Mouse (Mus musculus) neural tube, embryonic 14.5 days (tissue): ENCODE measurements at regions not wholly inside any gene's neighbourhood (a gene's known extent, or its start where the extent isn't known, plus 50 kb on each side); places are given as distances from the start of the nearest gene placed in this dataset.
A peak's percentile ranks its signal among the peaks of the same experiment; 100 is the strongest.

Experiments
- ATAC-seq: fragments of 200-750 bp; cut with Nextera tagmentation; 2 replicates; pipeline ENCODE4 v1.8.0; 2017; ENCODE audit warnings: low read depth, mild to moderate bottlenecking, moderate TSS enrichment, moderate library complexity
- H3K27ac ChIP-seq: fragments of 300-500 bp; sonication (generic); 2 replicates; pipeline ENCODE4 v1.5.1; 2014; ENCODE audit warnings: low read depth, mild to moderate bottlenecking, control low read depth, low read length, moderate library complexity, mixed read lengths
- H3K27me3 ChIP-seq: fragments of 300-500 bp; sonication (generic); 2 replicates; pipeline ENCODE4 v1.6.1; 2014; ENCODE audit warnings: low read length; ENCODE audit not compliant: control insufficient read depth, insufficient read depth
- H3K36me3 ChIP-seq: fragments of 300-500 bp; sonication (generic); 2 replicates; pipeline ENCODE4 v1.6.1; 2014; ENCODE audit warnings: low read length, mixed read lengths; ENCODE audit not compliant: control insufficient read depth, insufficient read depth
- H3K4me1 ChIP-seq: fragments of 300-500 bp; sonication (generic); 2 replicates; pipeline ENCODE4 v1.6.1; 2014; ENCODE audit warnings: low read length; ENCODE audit not compliant: control insufficient read depth, insufficient read depth
- H3K4me2 ChIP-seq: fragments of 300-500 bp; sonication (generic); 2 replicates; pipeline ENCODE4 v1.6.1; 2014; ENCODE audit warnings: mild to moderate bottlenecking, low read depth, low read length, control low read depth
- H3K4me3 ChIP-seq: fragments of 300-500 bp; sonication (generic); 2 replicates; pipeline ENCODE4 v1.5.1; 2014; ENCODE audit warnings: low read depth, low read length, control low read depth, mixed read lengths
- H3K9ac ChIP-seq: fragments of 300-500 bp; sonication (generic); replicated peaks from 2 replicates; pipeline ENCODE4 v1.6.1; 2014; ENCODE audit warnings: low read depth, mild to moderate bottlenecking, control low read depth, low read length, mixed read lengths
- H3K9me3 ChIP-seq: fragments of 300-500 bp; sonication (generic); 2 replicates; pipeline ENCODE4 v1.6.1; 2016; ENCODE audit warnings: low read length; ENCODE audit not compliant: control insufficient read depth
- WGBS: fragments of 180-500 bp; shearing (Covaris S2); extraction: QIAGEN DNeasy Blood & Tissue Kit; methylation state at CpG from one replicate; pipeline ENCODE4 v1.1.7; 2014; 5-methylcytosine and 5-hydroxymethylcytosine counted together

DNA sequence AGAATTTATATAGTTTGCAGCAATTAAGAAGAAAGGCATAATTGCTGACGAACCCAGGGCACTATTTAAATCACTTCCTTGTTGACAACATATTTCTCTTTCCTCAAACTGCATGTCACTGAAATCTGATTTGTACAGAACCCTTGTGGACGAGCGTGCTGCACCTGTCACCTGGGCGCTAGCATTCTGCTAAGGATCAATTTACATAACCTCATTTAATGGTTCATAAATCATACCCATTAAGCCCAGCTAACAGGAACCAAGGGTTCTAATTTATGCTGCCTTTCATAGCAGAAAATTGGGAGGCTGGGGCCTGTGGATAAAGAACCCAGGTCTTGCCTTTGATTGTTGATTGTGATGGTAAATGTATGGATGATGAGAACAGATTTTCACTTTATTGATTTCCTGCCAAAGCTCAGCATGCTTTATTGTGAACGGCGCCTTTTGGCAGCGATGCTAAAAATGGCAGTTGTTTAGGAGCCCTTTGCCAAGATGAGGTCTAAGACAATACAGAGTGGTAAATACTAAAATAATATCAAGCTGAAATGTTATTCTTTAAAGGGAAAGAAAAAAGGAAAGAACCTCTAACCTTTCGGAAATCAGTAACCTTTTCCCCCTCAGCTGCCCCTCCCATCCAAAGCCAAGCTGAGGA lies 95.4 kb downstream of the Nkx2-1 start:
- Histone ChIP-seq H3K4me3 (no peak overlapping the region), H3K9me3 (no peaks in the 10 kb centered on the region), H3K27me3 (peaks cover 30% of the 10 kb centered on the region), H3K4me2 (no peak overlapping the region), H3K4me1 (0 out of 2 replicates have a peak, but pooled peaks cover 11% of the 10 kb centered on the region), H3K27ac (no peak overlapping the region), H3K36me3 (no peaks in the 10 kb centered on the region), H3K9ac (no peak overlapping the region)
- ATAC-seq = peak; percentile 81
- WGBS = 32% methylated on average over 8 of the region's 8 CpGs

DNA sequence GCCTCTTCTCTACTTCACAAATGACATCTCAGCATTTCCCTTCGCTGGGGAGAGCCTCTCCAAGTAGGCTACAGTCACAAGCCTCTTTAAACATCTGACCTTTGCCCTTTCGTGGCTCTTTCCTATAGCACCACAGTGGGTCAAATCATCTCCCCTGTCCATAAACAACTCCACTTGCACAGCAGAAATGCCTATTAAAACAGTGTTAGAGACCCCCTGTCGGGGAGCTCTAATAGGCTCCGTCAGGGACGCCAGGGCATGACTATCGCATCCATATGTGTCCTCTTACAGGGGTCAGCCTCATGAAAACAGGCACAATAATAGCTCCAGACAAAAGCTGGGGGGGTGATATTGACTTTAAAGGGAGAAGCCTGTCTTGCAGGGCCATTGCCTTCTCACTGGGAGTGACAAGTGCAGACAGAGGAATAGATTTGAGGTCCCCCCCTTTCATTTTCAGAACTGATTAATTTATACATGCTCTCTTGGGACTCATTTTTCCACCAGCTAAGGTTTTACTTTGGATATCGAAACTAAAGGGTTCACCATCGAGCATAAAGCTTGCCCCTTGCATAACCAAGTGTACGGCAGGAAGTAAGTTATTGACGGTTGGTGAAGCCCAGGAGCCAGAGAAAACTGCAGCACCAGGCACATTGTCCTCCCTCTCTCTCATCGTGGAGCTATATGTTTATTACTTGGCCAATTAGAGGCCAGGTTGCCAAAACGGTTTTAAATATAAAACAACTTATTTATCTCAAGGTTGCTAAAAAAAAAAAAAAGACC lies 94.6 kb upstream of the Mbip start:
- no peaks in the 10 kb centered on the region for H3K9me3 ChIP-seq
- ATAC-seq = peak; percentile 51
- WGBS = 20% methylated on average over 12 of the region's 12 CpGs
- H3K27me3 ChIP-seq = peaks cover 20% of the 10 kb centered on the region
- no peak overlapping the region for H3K9ac ChIP-seq
- 0 out of 2 replicates have a peak, but pooled peaks cover 11% of the 10 kb centered on the region for H3K4me1 ChIP-seq
- no peak overlapping the region for H3K27ac ChIP-seq
- no peak overlapping the region for H3K4me2 ChIP-seq
- H3K4me3 ChIP-seq = no peak overlapping the region
- H3K36me3 ChIP-seq = no peaks in the 10 kb centered on the region

- Histone ChIP-seq H3K9ac (no peak overlapping the region), H3K27me3 (peaks cover 14% of the 10 kb centered on the region), H3K4me3 (no peak overlapping the region), H3K9me3 (no peaks in the 10 kb centered on the region), H3K4me2 (no peak overlapping the region), H3K4me1 (0 out of 2 replicates have a peak, but pooled peaks cover 11% of the 10 kb centered on the region), H3K27ac (no peak overlapping the region), H3K36me3 (no peaks in the 10 kb centered on the region)
- no peak for ATAC-seq
- 93% methylated on average over 3 of the region's 3 CpGs for WGBS
Observed at GRCm38 (mm10) chr12:56438384-56438783, 92.7 kb upstream of the Mbip start.

- H3K4me3 ChIP-seq = no peak overlapping the region
- H3K36me3 ChIP-seq = no peaks in the 10 kb centered on the region
- no peaks in the 10 kb centered on the region for H3K9me3 ChIP-seq
- no peak overlapping the region for H3K4me2 ChIP-seq
- H3K4me1 ChIP-seq = 0 out of 2 replicates have a peak, but pooled peaks cover 11% of the 10 kb centered on the region
- H3K27ac ChIP-seq = no peak overlapping the region
- ATAC-seq = no peak
- H3K27me3 ChIP-seq = peaks cover 14% of the 10 kb centered on the region
- H3K9ac ChIP-seq = no peak overlapping the region
- WGBS = 89% methylated on average over 3 of the region's 3 CpGs
Observed at GRCm38 (mm10) chr12:56437975-56438374, 92.3 kb upstream of the Mbip start.

- no peaks in the 10 kb centered on the region for H3K4me1 ChIP-seq
Observed at GRCm38 (mm10) chr12:56426681-56427246, 81.1 kb upstream of the Mbip start.

GRCm38 (mm10) chr12:56416106-56416505 lies 70.4 kb upstream of the Mbip start:
- Histone ChIP-seq H3K9me3 (no peaks in the 10 kb centered on the region), H3K4me3 (no peak overlapping the region), H3K9ac (no peak overlapping the region), H3K36me3 (no peaks in the 10 kb centered on the region), H3K4me2 (no peak overlapping the region), H3K27ac (no peak overlapping the region), H3K4me1 (no peaks in the 10 kb centered on the region), H3K27me3 (no peaks in the 10 kb centered on the region)
- 87% methylated on average over 7 of the region's 7 CpGs for WGBS
- no peak for ATAC-seq

More at GRCm38 (mm10) chr12:56426681-56427246, 81.1 kb upstream of the Mbip start:
- H3K27me3 ChIP-seq = no peaks in the 10 kb centered on the region
- H3K36me3 ChIP-seq = no peaks in the 10 kb centered on the region
- no peak overlapping the region for H3K9ac ChIP-seq
- H3K4me2 ChIP-seq = no peak overlapping the region
- no peak for ATAC-seq
- 90% methylated on average over 9 of the region's 9 CpGs for WGBS
- no peak overlapping the region for H3K4me3 ChIP-seq
- H3K9me3 ChIP-seq = no peaks in the 10 kb centered on the region
- no peak overlapping the region for H3K27ac ChIP-seq

GRCm38 (mm10) chr12:56414861-56415765 lies 69.4 kb upstream of the Mbip start:
- ATAC-seq = peak; percentile 77; the same call in 1 of the 2 replicates
- Histone ChIP-seq H3K36me3 (no peaks in the 10 kb centered on the region), H3K4me3 (no peak overlapping the region), H3K27me3 (no peaks in the 10 kb centered on the region), H3K9me3 (no peaks in the 10 kb centered on the region), H3K4me2 (no peak overlapping the region), H3K9ac (no peak overlapping the region), H3K4me1 (no peaks in the 10 kb centered on the region), H3K27ac (no peak overlapping the region)
- WGBS = 72% methylated on average over 8 of the region's 8 CpGs

GRCm38 (mm10) chr12:56405658-56406057 lies 60.0 kb upstream of the Mbip start:
- ATAC-seq = no peak
- no peak overlapping the region for H3K4me2 ChIP-seq
- no peaks in the 10 kb centered on the region for H3K9me3 ChIP-seq
- H3K27me3 ChIP-seq = no peaks in the 10 kb centered on the region
- H3K4me3 ChIP-seq = no peak overlapping the region
- H3K27ac ChIP-seq = no peak overlapping the region
- WGBS = 89% methylated on average over 5 of the region's 5 CpGs
- H3K36me3 ChIP-seq = no peaks in the 10 kb centered on the region
- H3K4me1 ChIP-seq = no peaks in the 10 kb centered on the region
- no peak overlapping the region for H3K9ac ChIP-seq
